Mouse (Mus musculus) MEL (cell line): ENCODE measurements around the gene Smg6. TPM values are rescaled to one million over a fixed set of nuclear protein-coding genes. Genes with fewer than 3 reads are reported as not detected.
A peak's percentile ranks its signal among the peaks of the same experiment; 100 is the strongest.

Experiments used
- DNase-seq: peaks from one replicate; pipeline ENCODE4 v3.0.0; 2011; ENCODE audit warnings: low read depth, low spot score
- H3K27ac ChIP-seq: 2 replicates; pipeline ENCODE4 v1.5.1; 2012; ENCODE audit warnings: low read depth, mild to moderate bottlenecking, control low read depth, low read length, moderate library complexity; ENCODE audit not compliant: control insufficient read depth
- H3K27me3 ChIP-seq, 2 experiments: fragments of 150-350 bp in 1 of 2; sonication (generic) in 1 of 2; 2 replicates each; pipeline ENCODE4 v1.6.1; 2012; ENCODE audit warnings: low read length in 2 of 2, mild to moderate bottlenecking in 2 of 2, improper control_type of control experiment in 1 of 2, moderate library complexity in 1 of 2; ENCODE audit not compliant: insufficient read depth in 2 of 2, control insufficient read depth in 1 of 2
- H3K36me3 ChIP-seq, 2 experiments: 2 replicates each; pipeline ENCODE4 v1.6.1; 2012 to 2014; ENCODE audit warnings: low read length in 2 of 2, improper control_type of control experiment in 1 of 2, inconsistent platforms in 1 of 2, mild to moderate bottlenecking in 1 of 2; ENCODE audit not compliant: insufficient read depth in 2 of 2, control insufficient read depth in 1 of 2
- H3K4me1 ChIP-seq, 2 experiments: fragments of 150-350 bp in 1 of 2; sonication (generic) in 1 of 2; 2 replicates each; pipeline ENCODE4 v1.6.1; 2012; ENCODE audit warnings: low read length in 2 of 2, improper control_type of control experiment in 1 of 2, mild to moderate bottlenecking in 1 of 2; ENCODE audit not compliant: insufficient read depth in 2 of 2, control insufficient read depth in 1 of 2
- H3K4me3 ChIP-seq, 2 experiments: fragments of 150-350 bp in 1 of 2; sonication (generic) in 1 of 2; 2 replicates each; pipeline ENCODE4 v1.5.1; 2012; ENCODE audit warnings: low read depth in 2 of 2, low read length in 2 of 2, mild to moderate bottlenecking in 2 of 2, moderate library complexity in 2 of 2, control low read depth in 1 of 2, improper control_type of control experiment in 1 of 2; ENCODE audit not compliant: control insufficient read depth in 1 of 2, insufficient read depth in 1 of 2
- H3K79me2 ChIP-seq: 2 replicates; pipeline ENCODE4 v1.6.1; 2012; ENCODE audit warnings: mild to moderate bottlenecking, low read length, moderate library complexity; ENCODE audit not compliant: control insufficient read depth, poor library complexity, insufficient read depth
- H3K9ac ChIP-seq: 2 replicates; pipeline ENCODE4 v1.6.1; 2012; ENCODE audit warnings: low read depth, mild to moderate bottlenecking, control low read depth, low read length, moderate library complexity; ENCODE audit not compliant: control insufficient read depth, poor library complexity, severe bottlenecking
- H3K9me3 ChIP-seq: fragments of 150-350 bp; sonication (generic); replicated peaks from 2 replicates; pipeline ENCODE4 v1.6.1; 2012; ENCODE audit warnings: mild to moderate bottlenecking, low read length, improper control_type of control experiment, moderate library complexity; ENCODE audit not compliant: insufficient read depth
- BHLHE40 ChIP-seq: IDR thresholded peaks from 2 replicates; pipeline ENCODE4 v1.6.1; 2012; ENCODE audit warnings: low read depth, mild to moderate bottlenecking, inconsistent platforms, low read length, improper control_type of control experiment, borderline replicate concordance
- CHD1 ChIP-seq: IDR thresholded peaks from 2 replicates; pipeline ENCODE4 v1.6.1; 2012; ENCODE audit warnings: low read depth, mild to moderate bottlenecking, inconsistent platforms, low read length, improper control_type of control experiment
- CHD2 ChIP-seq: IDR thresholded peaks from 2 replicates; pipeline ENCODE4 v1.6.1; 2011; ENCODE audit warnings: low read length, improper control_type of control experiment
- CTCF ChIP-seq, 3 experiments: IDR thresholded peaks in 2 of 3; conservative IDR thresholded peaks in 1 of 3; 2 replicates each; pipeline ENCODE4 v1.5.1; 2011 to 2012; ENCODE audit warnings: low read length in 3 of 3, low read depth in 2 of 3, mild to moderate bottlenecking in 2 of 3, improper control_type of control experiment in 1 of 3, inconsistent platforms in 1 of 3, mixed read lengths in 1 of 3, moderate library complexity in 1 of 3; ENCODE audit not compliant: control insufficient read depth in 1 of 3, insufficient read depth in 1 of 3, poor library complexity in 1 of 3, severe bottlenecking in 1 of 3
- E2F4 ChIP-seq: IDR thresholded peaks from 2 replicates; pipeline ENCODE4 v1.6.1; 2011; ENCODE audit warnings: low read depth, low read length, improper control_type of control experiment, borderline replicate concordance
- ELF1 ChIP-seq: IDR thresholded peaks from 2 replicates; pipeline ENCODE4 v1.6.1; 2014; ENCODE audit warnings: low read depth, mild to moderate bottlenecking, inconsistent platforms, low read length, improper control_type of control experiment, moderate library complexity
- EP300 ChIP-seq, 2 experiments: IDR thresholded peaks; 2 replicates each; pipeline ENCODE4 v1.6.1; 2011; ENCODE audit warnings: improper control_type of control experiment in 2 of 2, low read length in 2 of 2, low read depth in 1 of 2, mild to moderate bottlenecking in 1 of 2
- ETS1 ChIP-seq: IDR thresholded peaks from 2 replicates; pipeline ENCODE4 v1.6.1; 2012; ENCODE audit warnings: low read depth, mild to moderate bottlenecking, inconsistent platforms, low read length, improper control_type of control experiment, moderate library complexity
- HCFC1 ChIP-seq: IDR thresholded peaks from 2 replicates; pipeline ENCODE4 v1.6.1; 2012; ENCODE audit warnings: low read depth, mild to moderate bottlenecking, inconsistent platforms, low read length, improper control_type of control experiment, moderate library complexity
- MAFK ChIP-seq: IDR thresholded peaks from 2 replicates; pipeline ENCODE4 v1.6.1; 2011; ENCODE audit warnings: low read depth, mild to moderate bottlenecking, low read length, improper control_type of control experiment, borderline replicate concordance
- POLR2AphosphoS5 ChIP-seq: IDR thresholded peaks from 2 replicates; pipeline ENCODE4 v1.6.1; 2012; ENCODE audit warnings: low read depth, borderline replicate concordance, mild to moderate bottlenecking, inconsistent platforms, low read length, moderate library complexity, mixed read lengths
- RAD21 ChIP-seq: IDR thresholded peaks from 2 replicates; pipeline ENCODE4 v1.6.1; 2011; ENCODE audit warnings: mild to moderate bottlenecking, low read depth, low read length, improper control_type of control experiment
- SIN3A ChIP-seq: IDR thresholded peaks from 2 replicates; pipeline ENCODE4 v1.6.1; 2012; ENCODE audit warnings: low read length, improper control_type of control experiment, inconsistent platforms
- SMC3 ChIP-seq: IDR thresholded peaks from 2 replicates; pipeline ENCODE4 v1.6.1; 2011; ENCODE audit warnings: low read depth, low read length, improper control_type of control experiment
- TAL1 ChIP-seq: IDR thresholded peaks from 2 replicates; pipeline ENCODE4 v1.6.1; 2012; ENCODE audit warnings: mild to moderate bottlenecking, inconsistent platforms, low read length, moderate library complexity, mixed read lengths
- USF1 ChIP-seq: IDR thresholded peaks from 2 replicates; pipeline ENCODE4 v1.6.1; 2014; ENCODE audit warnings: low read depth, mild to moderate bottlenecking, inconsistent platforms, low read length, improper control_type of control experiment, moderate library complexity
- USF2 ChIP-seq, 2 experiments: IDR thresholded peaks; 2 replicates each; pipeline ENCODE4 v1.6.1; 2011 to 2012; ENCODE audit warnings: improper control_type of control experiment in 2 of 2, low read length in 2 of 2, borderline replicate concordance in 1 of 2, inconsistent platforms in 1 of 2, low read depth in 1 of 2, mild to moderate bottlenecking in 1 of 2; ENCODE audit not compliant: insufficient read depth in 1 of 2
- ZC3H11A ChIP-seq: IDR thresholded peaks from 2 replicates; pipeline ENCODE4 v1.6.1; 2012; ENCODE audit warnings: low read depth, mild to moderate bottlenecking, inconsistent platforms, low read length, improper control_type of control experiment
- ZKSCAN1 ChIP-seq: IDR thresholded peaks from 2 replicates; pipeline ENCODE4 v1.6.1; 2012; ENCODE audit warnings: low read depth, mild to moderate bottlenecking, inconsistent platforms, low read length, improper control_type of control experiment, moderate library complexity
- polyA plus RNA-seq, 2 experiments: library from polyadenylated mRNA; stranded (reverse) in 1 of 2; unstranded in 1 of 2; fragments of >175 nt in 1 of 2; fragments of >200 nt in 1 of 2; gene quantifications; 2 replicates each; pipeline versions ENCODE4 v1.2.1 to v1.2.4; 2012; ENCODE audit warnings: low replicate concordance in 2 of 2, low read depth in 1 of 2; ENCODE audit not compliant: insufficient read length in 2 of 2, insufficient read depth in 1 of 2, missing spikeins in 1 of 2
- total RNA-seq: library from RNA; depleted of rRNA; stranded (reverse); fragments of 300-350 nt; gene quantifications from 2 replicates; pipeline ENCODE4 v1.2.3, GENCODE M21; 2012

Smg6 gene
- total and polyA plus RNA-seq, 3 experiments, result 11.6 to 19.0 TPM; not detected in 1

GRCm38 (mm10) chr11:75154053-75154585 lies 228.5 kb downstream of the Smg6 start:
- Histone ChIP-seq H3K4me3 (no peak overlapping the region), H3K36me3 (peaks cover 7 to 17% of the 10 kb centered on the region in 2 experiments), H3K9ac (no peak overlapping the region), H3K4me1 (peaks cover 8 to 21% of the 10 kb centered on the region in 2 experiments), H3K27ac (no peak overlapping the region), H3K79me2 (no peaks in the 10 kb centered on the region), H3K27me3 (no peaks in the 10 kb centered on the region), H3K9me3 (no peaks in the 10 kb centered on the region)
- peak; percentile 57 for DNase-seq
- no peak for TF ChIP-seq E2F4
- TF ChIP-seq HCFC1, result no peak
- peak; percentile 27 for TF ChIP-seq RAD21
- TF ChIP-seq CTCF (IDR thresholded peaks at IDR 0.05 in 2 of 3, conservative IDR thresholded peaks at IDR 0.05 in 1 of 3; ENCODE audit: control insufficient read depth in 1 of 3, insufficient read depth in 1 of 3, low read depth in 2 of 3, low read length in 3 of 3, poor library complexity in 1 of 3, severe bottlenecking in 1 of 3), result peak in 2 of 3 experiments; percentile 9 to 34; a peak in 3 of 6 replicates
- no peak for TF ChIP-seq EP300 (IDR thresholded peaks at IDR 0.05; ENCODE audit: low read depth in 1 of 2, low read length in 2 of 2)
- peak; percentile 26; the same call in 1 of the 2 replicates for TF ChIP-seq SMC3
- TF ChIP-seq POLR2AphosphoS5, result no peak

- no peaks in the 10 kb centered on the region for H3K79me2 ChIP-seq
- H3K27me3 ChIP-seq, result no peaks in the 10 kb centered on the region
- peaks cover 5 to 17% of the 10 kb centered on the region in 2 experiments for H3K36me3 ChIP-seq
- no peaks in the 10 kb centered on the region for H3K9me3 ChIP-seq
- no peak overlapping the region for H3K27ac ChIP-seq
- TF ChIP-seq BHLHE40, result no peak
- TF ChIP-seq ELF1, result no peak
- no peak for TF ChIP-seq TAL1
- TF ChIP-seq CHD1, result no peak
- TF ChIP-seq HCFC1, result no peak
- TF ChIP-seq ETS1, result no peak
- TF ChIP-seq E2F4, result no peak
- TF ChIP-seq SIN3A, result no peak
- no peak for TF ChIP-seq MAFK
- TF ChIP-seq RAD21, result no peak
- TF ChIP-seq SMC3, result no peak
- no peak for TF ChIP-seq ZKSCAN1
- TF ChIP-seq USF2 (IDR thresholded peaks at IDR 0.05; ENCODE audit: borderline replicate concordance in 1 of 2, insufficient read depth in 1 of 2, low read depth in 1 of 2, low read length in 2 of 2), result no peak
- no peak for TF ChIP-seq ZC3H11A
- no peak for TF ChIP-seq CHD2
- no peak for TF ChIP-seq USF1
- TF ChIP-seq POLR2AphosphoS5, result no peak
- H3K4me1 ChIP-seq, result peaks cover 8 to 21% of the 10 kb centered on the region in 2 experiments
- H3K9ac ChIP-seq, result no peak overlapping the region
- no peak for DNase-seq
- no peak overlapping the region for H3K4me3 ChIP-seq
Observed at GRCm38 (mm10) chr11:75155985-75156384, 230.4 kb downstream of the Smg6 start.
